Mouse (Mus musculus) E14TG2a.4 (cell line): ENCODE measurements around the gene Mcm2.

Experiments used
- H3K27me3 ChIP-seq: 2 replicates; pipeline ENCODE4 v1.6.1; 2014; ENCODE audit warnings: low read length, control low read depth; ENCODE audit not compliant: insufficient read depth
- H3K36me3 ChIP-seq: 2 replicates; pipeline ENCODE4 v1.6.1; 2014; ENCODE audit warnings: low read length, control low read depth; ENCODE audit not compliant: insufficient read depth
- H3K4me1 ChIP-seq: replicated peaks from 2 replicates; pipeline ENCODE4 v1.6.1; 2014; ENCODE audit warnings: low read depth, low read length, control low read depth
- H3K4me3 ChIP-seq: replicated peaks from 2 replicates; pipeline ENCODE4 v1.5.1; 2014; ENCODE audit warnings: mild to moderate bottlenecking, low read length
- H3K9me3 ChIP-seq: 2 replicates; pipeline ENCODE4 v1.6.1; 2014; ENCODE audit warnings: low read length, control low read depth
- CTCF ChIP-seq: conservative IDR thresholded peaks from 2 replicates; pipeline ENCODE4 v1.5.1; 2014; ENCODE audit warnings: low read length
- NANOG ChIP-seq: IDR thresholded peaks from 2 replicates; pipeline ENCODE4 v1.6.1; 2014; ENCODE audit warnings: borderline replicate concordance, low read length, mixed read lengths
- POU5F1 ChIP-seq: IDR thresholded peaks from 2 replicates; pipeline ENCODE4 v1.6.1; 2014; ENCODE audit warnings: low read length, borderline replicate concordance

The Mcm2 gene

GRCm38 (mm10) chr6:88858341-88858740, 40.2 kb downstream of the Mcm2 start:
- Histone ChIP-seq H3K36me3 (no peaks in the 10 kb centered on the region), H3K4me3 (no peak overlapping the region), H3K4me1 (0 out of 2 replicates have a peak, but pooled peaks cover 5% of the 10 kb centered on the region), H3K9me3 (no peaks in the 10 kb centered on the region), H3K27me3 (peaks cover 16% of the 10 kb centered on the region)
- no peak for TF ChIP-seq POU5F1
- TF ChIP-seq CTCF, result no peak
- no peak for TF ChIP-seq NANOG

GRCm38 (mm10) chr6:88857830-88858229, 40.8 kb downstream of the Mcm2 start:
- Histone ChIP-seq H3K4me1 (peaks cover 5% of the 10 kb centered on the region; the same call in 1 of the 2 replicates), H3K36me3 (no peaks in the 10 kb centered on the region), H3K4me3 (no peak overlapping the region), H3K27me3 (peaks cover 16% of the 10 kb centered on the region), H3K9me3 (no peaks in the 10 kb centered on the region)
- TF ChIP-seq NANOG (no peak), POU5F1 (no peak), CTCF (no peak)

GRCm38 (mm10) chr6:88857249-88857648, 41.3 kb downstream of the Mcm2 start:
- TF ChIP-seq NANOG (no peak), POU5F1 (no peak), CTCF (no peak)
- no peak overlapping the region for H3K4me3 ChIP-seq
- peaks cover 16% of the 10 kb centered on the region for H3K27me3 ChIP-seq
- H3K36me3 ChIP-seq, result no peaks in the 10 kb centered on the region
- H3K9me3 ChIP-seq, result no peaks in the 10 kb centered on the region
- H3K4me1 ChIP-seq, result peaks cover 5% of the 10 kb centered on the region; the same call in 1 of the 2 replicates

GRCm38 (mm10) chr6:88855636-88856035, 42.9 kb downstream of the Mcm2 start:
- TF ChIP-seq CTCF, result peak; percentile 62
- no peak for TF ChIP-seq NANOG
- Histone ChIP-seq H3K27me3 (peaks cover 16% of the 10 kb centered on the region), H3K36me3 (no peaks in the 10 kb centered on the region), H3K4me1 (peaks cover 5% of the 10 kb centered on the region; the same call in 1 of the 2 replicates), H3K9me3 (no peaks in the 10 kb centered on the region), H3K4me3 (no peak overlapping the region)

GRCm38 (mm10) chr6:88854509-88854908, 44.1 kb downstream of the Mcm2 start:
- Histone ChIP-seq H3K9me3 (no peaks in the 10 kb centered on the region), H3K36me3 (no peaks in the 10 kb centered on the region), H3K4me1 (peaks cover 10% of the 10 kb centered on the region; the same call in 1 of the 2 replicates), H3K4me3 (no peak overlapping the region), H3K27me3 (peaks cover 14% of the 10 kb centered on the region)
- TF ChIP-seq POU5F1, result no peak
- no peak for TF ChIP-seq NANOG
- TF ChIP-seq CTCF, result no peak

- Histone ChIP-seq H3K9me3 (no peaks in the 10 kb centered on the region), H3K4me1 (peaks cover 20% of the 10 kb centered on the region), H3K36me3 (no peaks in the 10 kb centered on the region), H3K27me3 (no peaks in the 10 kb centered on the region; the same call in 1 of the 2 replicates), H3K4me3 (no peak overlapping the region)
- TF ChIP-seq CTCF (no peak; the same call in 1 of the 2 replicates), NANOG (no peak), POU5F1 (no peak)
These were observed 48.5 kb downstream of the Mcm2 start for GRCm38 (mm10) chr6:88850034-88850433.

GRCm38 (mm10) chr6:88849270-88849669, 49.3 kb downstream of the Mcm2 start:
- no peak for TF ChIP-seq POU5F1
- peak; percentile 64 for TF ChIP-seq CTCF
- Histone ChIP-seq H3K4me1 (peaks cover 28% of the 10 kb centered on the region), H3K4me3 (no peak overlapping the region), H3K27me3 (no peaks in the 10 kb centered on the region), H3K9me3 (no peaks in the 10 kb centered on the region), H3K36me3 (no peaks in the 10 kb centered on the region)

GRCm38 (mm10) chr6:88847571-88847970, 51.0 kb downstream of the Mcm2 start:
- Histone ChIP-seq H3K9me3 (no peaks in the 10 kb centered on the region), H3K27me3 (no peaks in the 10 kb centered on the region), H3K36me3 (no peaks in the 10 kb centered on the region), H3K4me3 (no peak overlapping the region), H3K4me1 (peaks cover 44% of the 10 kb centered on the region)
- TF ChIP-seq POU5F1, result no peak
- TF ChIP-seq CTCF, result no peak
- no peak for TF ChIP-seq NANOG

- Histone ChIP-seq H3K9me3 (no peaks in the 10 kb centered on the region), H3K27me3 (no peaks in the 10 kb centered on the region), H3K4me3 (no peak overlapping the region), H3K4me1 (peaks cover 57% of the 10 kb centered on the region), H3K36me3 (no peaks in the 10 kb centered on the region)
- TF ChIP-seq CTCF, result no peak
- TF ChIP-seq POU5F1, result no peak
- TF ChIP-seq NANOG, result no peak
These were observed 53.5 kb downstream of the Mcm2 start for GRCm38 (mm10) chr6:88844901-88845565.
